Mouse (Mus musculus): Measurements from ENCODE around the gene Zfp457. TPM values are rescaled to one million over a fixed set of nuclear protein-coding genes. Genes with fewer than 3 reads are reported as not detected.
A peak's percentile ranks its signal among the peaks of the same experiment; 100 is the strongest.
"Not testable (repeated sequence)": the region's sequence is repeated elsewhere in the genome, so short reads cannot be mapped to it uniquely, and the experiment has no call there.

Zfp457 gene
- total RNA-seq (2021): 1 to 10 TPM; 4.4 to 4.5 TPM
- long read RNA-seq, experiment 1: 0 reads
- long read RNA-seq, experiment 2, partial matches to known transcripts: 0 of 3 reads
- long read RNA-seq, experiment 2, other reads (novel, unspliced or antisense): 3 of 3 reads

GRCm38 (mm10) chr13:67305822-67306672 lies at the start of gene Zfp457:
Zfp457 (minus strand) TSS chr13:67306485.
- DNase-seq (ENCODE audit: low spot score in 2 of 2): peak; percentile 92 to 98
- intact Hi-C loops (cut with DNase I): loop anchor here (5.0 kb wide), 1 partner anchor 179 kb away; no protein-coding TSS in a partner anchor

- no peak for DNase-seq (ENCODE audit: low spot score in 2 of 2)
- intact Hi-C loops (cut with DNase I): no loop called here
Measured at GRCm38 (mm10) chr13:67351854-67352253, 45.6 kb upstream of the Zfp457 start.

DNA sequence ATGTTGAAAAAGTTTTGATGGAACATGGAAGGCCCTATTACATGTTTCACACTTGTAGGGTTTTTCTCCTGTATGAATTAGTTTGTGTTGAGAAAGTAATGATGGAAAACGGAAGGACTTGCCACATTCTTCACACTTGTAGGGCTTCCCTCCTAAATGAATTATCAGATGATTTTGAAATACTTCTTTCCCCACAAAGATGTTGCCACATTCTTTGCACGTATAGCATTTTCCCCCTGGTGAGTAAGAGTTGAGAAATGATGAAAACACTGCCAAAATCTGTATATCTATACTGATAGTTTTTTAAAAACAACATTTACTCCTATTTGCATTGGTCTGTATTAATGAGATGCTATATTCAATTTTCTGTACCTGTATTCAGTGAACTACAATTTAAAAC lies 37.1 kb upstream of the Zfp457 start:
- intact Hi-C loops (cut with DNase I): no loop called here
- DNase-seq (ENCODE audit: low spot score in 2 of 2): no peak

GRCm38 (mm10) chr13:67332877-67333276 lies 26.6 kb upstream of the Zfp457 start:
- intact Hi-C loops (cut with DNase I): no loop called here
- DNase-seq (ENCODE audit: low spot score in 2 of 2): no peak

GRCm38 (mm10) chr13:67332019-67332724 lies 25.9 kb upstream of the Zfp457 start, which contains the start of gene Zfp595:
Zfp595 (minus strand) TSS chr13:67332570.
- DNase-seq (ENCODE audit: low spot score in 2 of 2): peak; percentile 79 to 81
- intact Hi-C loops (cut with DNase I): no loop called here

DNA sequence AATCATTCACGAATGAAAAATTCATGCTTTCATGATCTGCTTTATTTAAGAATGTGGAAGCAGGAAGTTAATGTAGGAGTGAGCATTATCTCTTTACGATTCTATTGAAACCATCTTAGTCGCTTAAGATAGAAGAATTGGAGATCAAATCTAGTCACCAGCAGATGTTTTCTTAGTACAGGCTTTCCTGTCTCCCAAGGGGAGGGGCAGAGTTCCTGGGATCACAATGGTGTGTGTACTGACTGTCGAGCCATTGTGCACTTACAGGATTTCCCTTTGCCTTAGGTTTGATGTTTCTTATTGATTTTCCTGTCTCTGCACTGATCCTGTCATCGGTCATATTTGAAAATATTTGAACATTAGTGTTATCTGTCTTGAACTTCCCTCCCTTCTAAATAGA lies 433 bp upstream of the Zfp457 start:
- intact Hi-C loops (cut with DNase I): loop anchor here (5.0 kb wide), 1 partner anchor 179 kb away; no protein-coding TSS in a partner anchor
- no peak for DNase-seq (ENCODE audit: low spot score in 2 of 2)

GRCm38 (mm10) chr13:67278314-67278713 lies 28.0 kb downstream of the Zfp457 start, which contains the start of gene Zfp458:
Zfp458 (minus strand) TSS chr13:67278466.
- intact Hi-C loops (cut with DNase I): no loop called here
- DNase-seq (ENCODE audit: low spot score in 2 of 2): peak; percentile 16 to 20

- intact Hi-C loops (cut with DNase I); DNase-seq (ENCODE audit: low spot score in 2 of 2): not testable (repeated sequence)
Measured at GRCm38 (mm10) chr13:67269383-67270065, 36.8 kb downstream of the Zfp457 start.

GRCm38 (mm10) chr13:67268568-67269369 lies 37.5 kb downstream of the Zfp457 start:
- intact Hi-C loops (cut with DNase I): no loop called here
- DNase-seq (ENCODE audit: low spot score in 2 of 2): peak; percentile 79 to 87

Other genes starting within 250 kb of the Zfp457 start
- 1 to 10 TPM; 4.8 to 5.8 TPM for gene Zfp712, start 245.3 kb downstream of the Zfp457 start, total RNA-seq (2021)
- gene Zfp708, start 208.5 kb downstream of the Zfp457 start, total RNA-seq (2021): 1 to 10 TPM; 2.3 to 2.5 TPM
- 1 to 10 TPM; 1.6 to 2.2 TPM for gene Gm28557, start 197.9 kb downstream of the Zfp457 start, total RNA-seq (2021)
- gene Rslcan18, start 190.2 kb downstream of the Zfp457 start, total RNA-seq (2021): under 1 TPM in 1 of 2 experiments, not detected in 1; 0.33 TPM
- 10 to 100 TPM in 1 of 2 experiments, 1 to 10 TPM in 1; 8.8 to 10.5 TPM for gene Zfp759, start 184.8 kb downstream of the Zfp457 start, total RNA-seq (2021)
- gene Rsl1, start 133.3 kb downstream of the Zfp457 start, total RNA-seq (2021): 1 to 10 TPM; 3.7 to 5.3 TPM
- gene Zfp455, start 112.0 kb downstream of the Zfp457 start, total RNA-seq (2021): 1 to 10 TPM; 3.3 to 3.5 TPM
- gene Zfp458, start 28.0 kb downstream of the Zfp457 start, total RNA-seq (2021): 10 to 100 TPM; 18.7 to 19.4 TPM
- gene Zfp595, start 26.1 kb upstream of the Zfp457 start, total RNA-seq (2021): 1 to 10 TPM; 2.6 to 3.8 TPM
- 1 to 10 TPM in 1 of 2 experiments, not detected in 1; 1.9 TPM for gene Gm28044, start 54.1 kb upstream of the Zfp457 start, total RNA-seq (2021)
- 1 to 10 TPM in 1 of 2 experiments, under 1 TPM in 1; 0.53 to 1.0 TPM for gene Zfp953, start 54.1 kb upstream of the Zfp457 start, total RNA-seq (2021)
- not detected for gene Gm28041, start 69.2 kb upstream of the Zfp457 start, total RNA-seq (2021)
- gene Zfp456, start 69.3 kb upstream of the Zfp457 start, total RNA-seq (2021): 1 to 10 TPM in 1 of 2 experiments, under 1 TPM in 1; 0.24 to 1.1 TPM
- 1 to 10 TPM in 1 of 2 experiments, under 1 TPM in 1; 0.86 to 2.2 TPM for gene Zfp429, start 93.3 kb upstream of the Zfp457 start, total RNA-seq (2021)
- gene Zfp459, start 114.9 kb upstream of the Zfp457 start, total RNA-seq (2021): 1 to 10 TPM; 7.0 to 8.6 TPM
- 10 to 100 TPM; 11.0 to 12.4 TPM for gene Zfp874a, start 145.1 kb upstream of the Zfp457 start, total RNA-seq (2021)
- 10 to 100 TPM; 14.5 to 15.9 TPM for gene Zfp874b, start 177.8 kb upstream of the Zfp457 start, total RNA-seq (2021)
- 1 to 10 TPM; 6.3 to 8.7 TPM for gene Zfp58, start 194.1 kb upstream of the Zfp457 start, total RNA-seq (2021)
- under 1 TPM in 1 of 2 experiments, not detected in 1; 0.40 TPM for gene Gm26965, start 219.7 kb upstream of the Zfp457 start, total RNA-seq (2021)
- 10 to 100 TPM; 23.0 to 24.8 TPM for gene Zfp87, start 219.7 kb upstream of the Zfp457 start, total RNA-seq (2021)
- 1 to 10 TPM; 9.3 to 9.8 TPM for gene Zfp748, start 247.3 kb upstream of the Zfp457 start, total RNA-seq (2021)

All from left cerebral cortex, postnatal 14 days (tissue).